Mouse (Mus musculus) olfactory bulb, adult 2 months (tissue): ENCODE measurements around the gene Kcnj6.

Experiments used
- CTCF ChIP-seq: fragments of 200-500 bp; IDR thresholded peaks from 2 replicates; pipeline ENCODE4 v1.5.1; 2012; ENCODE audit warnings: low read depth, mild to moderate bottlenecking, low read length, moderate library complexity; ENCODE audit not compliant: insufficient read depth
- POLR2A ChIP-seq: fragments of 200-500 bp; IDR thresholded peaks from 2 replicates; pipeline ENCODE4 v1.6.1; 2012; ENCODE audit warnings: mild to moderate bottlenecking, low read depth, low read length, moderate library complexity; ENCODE audit not compliant: insufficient read depth

DNA sequence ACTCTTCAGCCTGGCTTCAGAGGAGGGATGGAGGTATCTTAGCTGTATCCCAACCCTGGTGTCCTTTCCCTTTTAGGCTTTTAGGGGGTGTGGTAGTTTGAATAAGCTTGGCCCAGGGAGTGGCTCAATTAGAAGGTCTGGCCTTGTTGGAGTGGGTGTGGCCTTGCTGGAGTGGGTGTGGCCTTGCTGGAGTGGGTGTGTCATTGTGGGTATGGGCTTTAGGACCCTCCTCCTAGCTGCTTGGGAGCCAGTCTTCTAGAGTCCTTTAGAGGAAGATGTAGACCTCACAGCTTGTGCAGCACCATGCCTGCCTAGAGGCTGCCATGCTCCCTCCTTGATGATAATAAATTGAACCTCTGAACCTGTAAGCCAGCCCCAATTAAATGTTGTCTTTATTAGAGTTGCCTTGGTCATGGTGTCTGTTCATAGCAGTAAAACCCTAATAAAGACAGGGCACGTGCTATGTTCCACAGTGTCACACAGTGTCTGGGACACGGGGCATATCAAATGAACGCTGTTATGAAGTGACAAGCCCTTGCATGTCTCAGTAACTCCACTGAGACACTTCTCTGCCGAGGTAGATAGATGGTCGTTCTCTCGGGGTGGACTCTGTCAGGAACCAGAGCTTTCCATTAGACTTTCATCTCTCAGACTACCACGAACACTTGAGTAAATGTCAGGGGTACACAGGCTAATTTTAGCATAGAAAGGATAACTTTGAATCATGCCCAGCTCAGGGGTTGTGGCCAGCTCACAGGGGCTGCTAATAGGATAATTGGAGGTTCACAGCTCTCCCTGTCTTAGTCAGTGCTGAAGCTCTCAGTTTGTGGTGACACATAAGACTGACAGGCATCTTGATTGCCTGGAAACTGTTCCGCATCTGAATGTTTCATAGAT, 260.8 kb downstream of the Kcnj6 start:
- TF ChIP-seq CTCF, result no peak
- TF ChIP-seq POLR2A, result no peak
